11 mouse cellular contexts compared by ENCODE assay signal in the genomic region with DNA sequence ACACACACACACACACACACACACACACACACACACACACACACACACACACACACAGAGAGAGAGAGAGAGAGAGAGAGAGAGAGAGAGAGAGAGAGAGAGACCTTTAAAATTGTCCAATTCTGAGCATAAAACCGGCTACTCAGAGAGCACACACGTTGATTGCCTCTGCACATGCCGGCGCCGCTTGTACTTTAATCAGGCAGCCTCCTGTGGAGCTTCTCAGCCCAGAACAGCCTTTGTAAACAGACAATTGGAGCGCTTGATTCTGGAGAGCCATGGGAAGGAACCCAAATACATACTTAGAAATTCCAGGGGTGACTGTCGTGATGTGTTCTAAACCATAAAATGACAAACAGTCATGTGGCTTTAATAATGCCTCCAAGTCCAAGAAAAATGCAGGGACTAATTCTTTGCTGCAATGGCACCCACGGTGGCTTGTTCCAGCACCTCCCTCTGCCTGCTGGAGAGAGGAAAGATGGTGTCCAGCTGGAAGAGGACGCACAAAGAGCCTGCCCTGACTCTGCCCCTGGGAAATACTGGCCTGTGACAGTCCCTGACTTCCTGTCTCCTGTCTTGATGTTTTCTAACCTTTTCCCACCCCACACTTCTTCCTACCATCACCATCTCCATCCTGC. TPM values are rescaled to one million over a fixed set of nuclear protein-coding genes. Genes with fewer than 3 reads are reported as not detected.
DNase-seq lines count a peak whose midpoint lies in the region; ATAC-seq and TF ChIP-seq lines count a peak whose summit lies in the region.
"Had no signal": no experiment of that assay in that cellular context is flagged by ENCODE, and none has a peak within 500 bp of the region (broad histone marks: within the 10 kb centered on the region; RNA-seq: fewer than 3 reads in every experiment).

No protein-coding gene starts in this region.

- H3K79me2 ChIP-seq in liver, adult 2 months (ENCODE audit: control insufficient read depth, insufficient read depth, low read length), result no peaks in the 10 kb centered on the region

- H3K27me3 ChIP-seq in liver, adult 2 months (ENCODE audit: control insufficient read depth, insufficient read depth, low read length), result no peaks in the 10 kb centered on the region
- H3K27me3 ChIP-seq in forebrain, embryonic 11.5 days (ENCODE audit: control insufficient read depth, insufficient read depth, low read length), result no peaks in the 10 kb centered on the region
- no peaks in the 10 kb centered on the region for H3K27me3 ChIP-seq in hindbrain, embryonic 14.5 days (ENCODE audit: control insufficient read depth, insufficient read depth, low read length)
- no peaks in the 10 kb centered on the region for H3K27me3 ChIP-seq in midbrain, postnatal 0 days (ENCODE audit: insufficient read depth, low read length)
- H3K27me3 ChIP-seq: embryonic facial prominence, embryonic 12.5 days had no signal

- H3K36me3 ChIP-seq in liver, adult 2 months (ENCODE audit: control insufficient read depth, insufficient read depth, low read length), result no peaks in the 10 kb centered on the region
- no peaks in the 10 kb centered on the region for H3K36me3 ChIP-seq in forebrain, embryonic 11.5 days (ENCODE audit: control insufficient read depth, insufficient read depth, low read length)
- no peaks in the 10 kb centered on the region for H3K36me3 ChIP-seq in hindbrain, embryonic 14.5 days (replicated peaks; ENCODE audit: control insufficient read depth, insufficient read depth)
- H3K36me3 ChIP-seq in midbrain, postnatal 0 days (ENCODE audit: insufficient read depth, low read length), result no peaks in the 10 kb centered on the region
- H3K36me3 ChIP-seq: embryonic facial prominence, embryonic 12.5 days had no signal

- peak; percentile 33 for DNase-seq in liver, adult 2 months (ENCODE audit: extremely low read depth, low read depth, low spot score)
- DNase-seq in liver (no peak), MN1 (ENCODE audit: low spot score) (no peak)
- no peak for DNase-seq in forebrain, embryonic 11.5 days (ENCODE audit: low spot score)
- DNase-seq in hindbrain, embryonic 14.5 days (ENCODE audit: low spot score), result peak; percentile 46
- DNase-seq in midbrain, postnatal 0 days (ENCODE audit: low spot score), result peak; percentile 39
- DNase-seq in right cerebral cortex, postnatal 10 days (ENCODE audit: low spot score in 2 of 2), result no peak
- DNase-seq: kidney, postnatal 25 days; thymus, postnatal 25 days had no signal

- H3K27ac ChIP-seq in liver, adult 2 months (replicated peaks; ENCODE audit: insufficient read depth, low read depth, low read length), result no peak overlapping the region
- no peak overlapping the region for H3K27ac ChIP-seq in forebrain, embryonic 11.5 days (ENCODE audit: low read depth, low read length)
- H3K27ac ChIP-seq in hindbrain, embryonic 14.5 days, result no peak overlapping the region
- no peak overlapping the region for H3K27ac ChIP-seq in midbrain, postnatal 0 days (ENCODE audit: low read depth, low read length)
- H3K27ac ChIP-seq: embryonic facial prominence, embryonic 12.5 days had no signal

- no peak overlapping the region for H3K4me2 ChIP-seq in forebrain, embryonic 11.5 days (ENCODE audit: low read depth, low read length, severe bottlenecking)
- 0 out of 2 replicates have a peak overlapping the region, but pooled peaks have one; percentile 12 for H3K4me2 ChIP-seq in hindbrain, embryonic 14.5 days (replicated peaks)
- no peak overlapping the region for H3K4me2 ChIP-seq in midbrain, postnatal 0 days (ENCODE audit: low read depth, low read length, poor library complexity, severe bottlenecking)
- H3K4me2 ChIP-seq: embryonic facial prominence, embryonic 12.5 days had no signal

- 5% methylated on average over 9 of the region's 9 CpGs for WGBS in liver, adult 2 months
- WGBS in forebrain, embryonic 11.5 days, result 13% methylated on average over 9 of the region's 9 CpGs
- WGBS in hindbrain, embryonic 14.5 days, result 12% methylated on average over 9 of the region's 9 CpGs
- WGBS in midbrain, postnatal 0 days, result 10% methylated on average over 9 of the region's 9 CpGs

- 0 out of 2 replicates have a peak, but pooled peaks have one; percentile 44 for ATAC-seq in forebrain, embryonic 11.5 days (replicated peaks; ENCODE audit: low FRiP score)
- no peak for ATAC-seq in hindbrain, embryonic 14.5 days (ENCODE audit: low FRiP score)
- ATAC-seq in midbrain, postnatal 0 days (ENCODE audit: low FRiP score), result no peak

- H3K4me1 ChIP-seq in liver, adult 2 months (ENCODE audit: control insufficient read depth, insufficient read depth, low read length), result peaks cover 11% of the 10 kb centered on the region
- H3K4me1 ChIP-seq in forebrain, embryonic 11.5 days (replicated peaks; ENCODE audit: control insufficient read depth, insufficient read depth, low read length), result 0 out of 2 replicates have a peak, but pooled peaks cover 2% of the 10 kb centered on the region
- H3K4me1 ChIP-seq in hindbrain, embryonic 14.5 days (replicated peaks; ENCODE audit: control insufficient read depth, insufficient read depth, low read length), result no peaks in the 10 kb centered on the region
- no peaks in the 10 kb centered on the region for H3K4me1 ChIP-seq in midbrain, postnatal 0 days (ENCODE audit: insufficient read depth, low read length)

- TF ChIP-seq CTCF in liver, adult 2 months (IDR thresholded peaks at IDR 0.05; ENCODE audit: low read depth, low read length), result no peak
- TF ChIP-seq CTCF in midbrain, postnatal 0 days (IDR thresholded peaks at IDR 0.05), result no peak

- TF ChIP-seq POLR2A in liver, adult 2 months (IDR thresholded peaks at IDR 0.05; ENCODE audit: extremely low read depth, insufficient read depth, low read length), result no peak

- H3K4me3 ChIP-seq in liver, adult 2 months (ENCODE audit: insufficient read depth, low read depth, low read length), result no peak overlapping the region
- no peak overlapping the region for H3K4me3 ChIP-seq in forebrain, embryonic 11.5 days (ENCODE audit: low read depth, low read length)
- no peak overlapping the region for H3K4me3 ChIP-seq in hindbrain, embryonic 14.5 days (replicated peaks; ENCODE audit: low read length)
- H3K4me3 ChIP-seq in midbrain, postnatal 0 days (ENCODE audit: low read depth, low read length), result no peak overlapping the region
- H3K4me3 ChIP-seq: embryonic facial prominence, embryonic 12.5 days had no signal

- no peak overlapping the region for H3K9ac ChIP-seq in liver, adult 2 months (ENCODE audit: low read depth, low read length)
- H3K9ac ChIP-seq in forebrain, embryonic 11.5 days (ENCODE audit: low read length), result no peak overlapping the region
- no peak overlapping the region; the same call in 1 of the 2 replicates for H3K9ac ChIP-seq in hindbrain, embryonic 14.5 days
- H3K9ac ChIP-seq in midbrain, postnatal 0 days (replicated peaks; ENCODE audit: low read length, poor library complexity, severe bottlenecking), result no peak overlapping the region
- H3K9ac ChIP-seq: embryonic facial prominence, embryonic 12.5 days had no signal

- H3K9me3 ChIP-seq in forebrain, embryonic 11.5 days (ENCODE audit: control insufficient read depth, low read length), result no peaks in the 10 kb centered on the region
- H3K9me3 ChIP-seq in hindbrain, embryonic 14.5 days (ENCODE audit: control insufficient read depth, low read length), result no peaks in the 10 kb centered on the region
- H3K9me3 ChIP-seq in midbrain, postnatal 0 days (ENCODE audit: low read length), result no peaks in the 10 kb centered on the region
- H3K9me3 ChIP-seq: embryonic facial prominence, embryonic 12.5 days had no signal

RNA-seq across cellular contexts. Expression of a gene that starts 2.2 kb away (rescaled TPM):
- total RNA-seq in liver, adult 2 months (2014; rRNA removed), result 25.8 and 29.6 TPM in 2 replicates
- 4.7 and 6.0 TPM in 2 replicates for polyA plus RNA-seq in liver, adult 2 months (2012; rRNA removed)
- 7.1 and 7.6 TPM in 2 replicates for polyA plus RNA-seq in forebrain, embryonic 11.5 days (2014; fragmentation: Nextera tagmentation; extraction: Ambion mirVana)
- 9.6 TPM in 2 replicates for polyA plus RNA-seq in hindbrain, embryonic 14.5 days (2014; fragmentation: Nextera tagmentation; extraction: Ambion mirVana)
- total RNA-seq in midbrain, postnatal 0 days (2014; rRNA removed), result 23.9 and 27.5 TPM in 2 replicates
- 4.2 and 4.6 TPM in 2 replicates for polyA plus RNA-seq in midbrain, postnatal 0 days (2015; fragmentation: Nextera tagmentation; extraction: Ambion mirVana)
- total RNA-seq: hematopoietic stem cell, adult 5-6 weeks had no signal

Comparison
In these comparisons a context has a peak if more than half of its experiments do, and no peak if none do; other contexts are left out.
1. DNase-seq: peak in liver, adult 2 months (single experiment), hindbrain, embryonic 14.5 days (single experiment) and midbrain, postnatal 0 days (single experiment); none in liver (single experiment), forebrain, embryonic 11.5 days (single experiment), MN1 (single experiment) and right cerebral cortex, postnatal 10 days (0 of 2).